Mouse (Mus musculus) ES-CJ7 (cell line): ENCODE measurements around the gene Gm14744.
"Not testable (repeated sequence)": the region's sequence is repeated elsewhere in the genome, so short reads cannot be mapped to it uniquely, and the experiment has no call there.

Experiments used
- DNase-seq: peaks from one replicate; pipeline ENCODE4 v3.0.0; 2011; ENCODE audit warnings: low read depth, low spot score

Gene Gm14744

GRCm38 (mm10) chrX:77864458-77864857, at the start of gene Gm14744:
Gene Gm14744, plus strand, starts transcription at chrX:77864758.
- not testable (repeated sequence) for DNase-seq

GRCm38 (mm10) chrX:77853523-77853922, 11.0 kb upstream of the Gm14744 start, which contains the start of gene Pbsn:
Gene Pbsn, minus strand, starts transcription at chrX:77853623.
- DNase-seq = no peak

- peak; percentile 2 for DNase-seq
These were observed 15.5 kb downstream of the Gm14744 start for GRCm38 (mm10) chrX:77880033-77880432.
